Comparison of ENCODE assay signal across 15 mouse cellular contexts in the genomic region with DNA sequence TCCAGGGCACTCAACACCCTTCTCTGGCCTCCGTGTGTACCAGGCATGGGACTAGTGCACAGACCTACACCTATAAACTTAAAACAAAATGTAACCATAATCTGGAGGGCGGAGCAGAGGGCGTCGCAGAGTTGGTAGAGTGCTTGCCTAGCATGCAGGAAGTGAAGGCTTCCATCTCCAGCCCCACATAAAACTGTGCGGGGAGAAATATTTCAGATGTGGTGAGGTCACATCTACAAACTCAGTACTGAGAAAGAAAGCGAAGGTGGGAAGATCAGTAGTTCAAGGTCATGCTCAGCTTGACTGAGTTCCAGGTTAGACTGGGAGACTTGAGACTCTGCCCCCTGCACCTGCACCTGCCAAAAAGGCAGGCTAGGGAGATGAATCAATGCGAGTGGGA. TPM values are rescaled to one million over a fixed set of nuclear protein-coding genes. Genes with fewer than 3 reads are reported as not detected.
"Had no signal": no experiment of that assay in that cellular context is flagged by ENCODE, and none has a peak within 500 bp of the region (broad histone marks: within the 10 kb centered on the region; RNA-seq: fewer than 3 reads in every experiment).

No protein-coding gene starts in this region.

- H3K4me3 ChIP-seq: limb, embryonic 12.5 days; liver, embryonic 13.5 days; lung, embryonic 15.5 days; neural tube, embryonic 13.5 days; stomach, embryonic 15.5 days had no signal

- H3K27me3 ChIP-seq: limb, embryonic 12.5 days; liver, embryonic 13.5 days; lung, embryonic 15.5 days; neural tube, embryonic 13.5 days; stomach, embryonic 15.5 days had no signal

- H3K4me1 ChIP-seq: limb, embryonic 12.5 days; stomach, embryonic 15.5 days had no signal

- H3K36me3 ChIP-seq: limb, embryonic 12.5 days; liver, embryonic 13.5 days; lung, embryonic 15.5 days; stomach, embryonic 15.5 days had no signal

- DNase-seq: kidney, adult 2 months; kidney, postnatal 25 days; layer of hippocampus, postnatal 36 days; liver; liver, postnatal 0 days; midbrain, embryonic 14.5 days; right cerebral cortex, postnatal 14 days; thymus, adult 2 months had no signal

- H3K27ac ChIP-seq: limb, embryonic 12.5 days; liver, embryonic 13.5 days; lung, embryonic 15.5 days; neural tube, embryonic 13.5 days; stomach, embryonic 15.5 days had no signal

- H3K9me3 ChIP-seq: limb, embryonic 12.5 days; liver, embryonic 13.5 days; lung, embryonic 15.5 days; neural tube, embryonic 13.5 days; stomach, embryonic 15.5 days had no signal

RNA-seq across cellular contexts. Expression of gene Crtam, which starts 43.8 kb away (rescaled TPM):
- total RNA-seq: left cerebral cortex, postnatal 25 days; megakaryocyte progenitor cell, adult 5-6 weeks had no signal
- polyA plus RNA-seq: lung, embryonic 15.5 days; stomach, embryonic 15.5 days had no signal
